Mouse (Mus musculus): ENCODE results near the gene Prss12. TPM values are rescaled to one million over a fixed set of nuclear protein-coding genes. Genes with fewer than 3 reads are reported as not detected.

Prss12 gene
- polyA plus RNA-seq (2017; shearing (Covaris generic)), result 1.1 TPM

GRCm38 (mm10) chr3:123446708-123447537, at the start of gene Prss12:
Gene Prss12, plus strand, starts transcription at chr3:123446913.

Other genes starting within 250 kb of the Prss12 start
- 0.04 TPM for gene Synpo2, start 210.8 kb upstream of the Prss12 start, polyA plus RNA-seq (2017; shearing (Covaris generic))
- 16.0 TPM for gene Sec24d, start 179.5 kb upstream of the Prss12 start, polyA plus RNA-seq (2017; shearing (Covaris generic))
- gene Mettl14, start 60.8 kb upstream of the Prss12 start, polyA plus RNA-seq (2017; shearing (Covaris generic)), result 20.7 TPM
- not detected for gene Ndst3, start 243.9 kb downstream of the Prss12 start, polyA plus RNA-seq (2017; shearing (Covaris generic))

Measured in CD4-positive, CD25-positive, alpha-beta regulatory T cell (primary cell).